Mouse (Mus musculus) cerebellum, adult 9-10 months (tissue): ENCODE results near the gene Zbtb20.
A peak's percentile ranks its signal among the peaks of the same experiment; 100 is the strongest.

ENCODE experiments used
- DNase-seq: peaks from one replicate; pipeline ENCODE4 v3.0.0; 2022

Gene Zbtb20

GRCm38 (mm10) chr16:42875852-42875980 is at the start of gene Zbtb20:
TSS of gene Zbtb20 (plus strand) at chr16:42875881.
- no peak for DNase-seq

GRCm38 (mm10) chr16:42835940-42836339 is 39.7 kb upstream of the Zbtb20 start:
- peak; percentile 67 for DNase-seq

- no peak for DNase-seq
Observed at GRCm38 (mm10) chr16:42836404-42837120, 39.1 kb upstream of the Zbtb20 start.

GRCm38 (mm10) chr16:42838226-42838625 is 37.5 kb upstream of the Zbtb20 start:
- DNase-seq, result no peak

DNA sequence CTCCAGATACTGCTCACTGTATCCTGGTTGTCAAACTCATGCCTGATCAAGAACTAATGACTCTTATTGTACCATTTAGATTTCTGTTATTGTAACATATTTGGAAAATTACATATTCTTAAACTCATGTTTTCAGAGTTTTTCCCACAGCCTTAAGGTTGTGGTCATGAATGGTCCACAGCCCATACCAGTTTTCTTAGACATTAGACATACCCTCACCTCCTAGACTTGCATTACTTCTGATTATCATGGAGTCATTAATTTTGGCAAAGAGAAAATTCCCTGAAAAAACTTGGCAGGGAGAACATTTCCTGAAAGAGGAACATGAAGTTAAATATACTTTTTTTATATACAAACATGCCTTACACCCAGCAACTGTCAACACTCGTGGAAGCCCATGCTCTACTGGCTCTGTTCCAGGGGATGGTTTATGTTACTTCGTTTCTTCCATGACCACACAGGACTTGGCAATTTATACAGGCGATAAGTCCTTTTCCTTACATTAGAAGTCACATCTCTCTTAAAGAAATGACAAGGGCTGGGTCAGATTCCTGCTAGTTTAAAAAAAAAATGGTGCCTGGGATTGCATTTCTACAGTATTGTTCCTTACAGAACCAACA is 18.0 kb upstream of the Zbtb20 start:
- no peak for DNase-seq

DNA sequence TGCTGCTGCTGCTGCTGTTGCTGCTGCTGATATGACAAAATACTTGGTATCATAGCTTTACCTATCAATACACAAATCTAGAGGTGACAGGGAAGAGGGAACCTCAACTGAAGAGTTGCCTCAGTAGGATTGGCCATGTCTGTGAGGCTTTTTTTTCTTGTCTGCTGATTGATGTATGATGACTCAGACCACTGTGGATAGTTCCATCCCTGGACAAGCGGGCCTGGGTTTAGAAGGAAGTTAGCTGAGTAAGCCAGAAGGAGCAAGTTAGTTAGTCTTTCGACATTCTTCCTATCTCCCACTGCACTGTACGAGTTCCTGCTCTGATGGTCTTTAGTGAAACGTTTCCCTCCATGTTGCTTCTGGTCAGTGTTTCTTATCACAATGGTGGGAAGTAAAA is 16.4 kb upstream of the Zbtb20 start:
- DNase-seq, result no peak

GRCm38 (mm10) chr16:42863231-42863630 is 12.4 kb upstream of the Zbtb20 start:
- DNase-seq, result no peak

- DNase-seq, result no peak
Observed at GRCm38 (mm10) chr16:42866061-42866460, 9.6 kb upstream of the Zbtb20 start.

DNA sequence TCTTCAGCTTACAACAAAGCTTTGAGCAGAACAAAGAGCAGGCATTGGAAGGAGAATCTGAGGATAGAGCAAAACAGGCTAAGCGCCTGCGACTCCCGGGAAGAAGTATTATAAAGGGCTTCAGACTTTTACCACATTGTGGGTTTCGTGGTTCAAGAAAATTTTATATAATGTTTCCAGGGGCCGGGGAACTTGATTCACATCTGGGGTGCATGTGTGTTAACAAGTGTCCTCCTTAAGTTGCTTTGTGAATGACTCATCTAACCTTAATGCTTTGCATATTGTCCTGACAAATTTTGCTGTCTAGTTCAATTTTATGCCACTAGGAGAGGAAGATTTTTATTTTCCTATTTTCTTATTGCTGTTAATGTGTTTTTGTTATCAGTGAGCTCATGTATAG is 3.6 kb upstream of the Zbtb20 start:
- no peak for DNase-seq

DNA sequence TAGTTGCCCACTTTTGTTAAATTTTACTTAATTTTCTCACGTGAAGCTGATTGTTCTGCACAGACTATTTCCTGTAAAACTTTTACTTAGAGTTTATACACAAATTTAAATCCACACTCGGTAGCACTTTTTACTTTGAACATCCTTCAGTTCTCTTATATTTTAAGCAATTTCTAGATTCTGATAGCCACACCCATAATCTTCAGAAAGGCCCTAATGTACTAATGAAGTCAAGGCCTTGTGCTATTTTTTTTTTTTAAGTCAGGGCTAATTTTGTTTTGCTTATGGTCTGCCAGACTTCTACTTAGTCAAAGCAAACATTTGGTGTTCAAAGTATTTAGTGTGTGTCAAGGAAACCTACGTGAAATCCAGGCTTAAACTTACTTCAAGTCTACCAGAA is 1.7 kb upstream of the Zbtb20 start:
- DNase-seq, result peak; percentile 51

GRCm38 (mm10) chr16:42874456-42874855 is 1.2 kb upstream of the Zbtb20 start:
- no peak for DNase-seq

- peak; percentile 100 for DNase-seq
Observed at GRCm38 (mm10) chr16:42874910-42875851, 500 bp upstream of the Zbtb20 start.

- DNase-seq, result peak; percentile 84
Observed at GRCm38 (mm10) chr16:42876021-42877000, 630 bp downstream of the Zbtb20 start.

DNA sequence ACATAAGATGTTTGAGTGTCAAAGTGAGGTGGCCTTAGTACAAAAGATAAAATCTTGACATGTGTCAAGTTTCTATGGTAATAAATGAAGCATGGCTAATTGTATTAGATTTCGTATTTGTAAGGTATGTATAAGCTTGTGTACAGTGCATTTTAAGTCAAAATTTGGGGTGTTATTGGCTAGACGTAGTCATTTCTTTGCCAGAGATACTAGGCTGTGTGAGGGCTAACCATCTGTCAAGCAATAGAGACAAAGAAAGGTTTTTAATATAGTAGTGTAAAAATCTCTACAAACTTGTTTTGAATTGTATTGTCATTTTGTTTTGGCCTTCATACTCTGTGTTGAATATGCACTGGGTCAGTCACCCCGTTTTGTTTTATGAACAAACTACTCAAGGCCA is 4.4 kb downstream of the Zbtb20 start:
- DNase-seq, result peak; percentile 80

DNA sequence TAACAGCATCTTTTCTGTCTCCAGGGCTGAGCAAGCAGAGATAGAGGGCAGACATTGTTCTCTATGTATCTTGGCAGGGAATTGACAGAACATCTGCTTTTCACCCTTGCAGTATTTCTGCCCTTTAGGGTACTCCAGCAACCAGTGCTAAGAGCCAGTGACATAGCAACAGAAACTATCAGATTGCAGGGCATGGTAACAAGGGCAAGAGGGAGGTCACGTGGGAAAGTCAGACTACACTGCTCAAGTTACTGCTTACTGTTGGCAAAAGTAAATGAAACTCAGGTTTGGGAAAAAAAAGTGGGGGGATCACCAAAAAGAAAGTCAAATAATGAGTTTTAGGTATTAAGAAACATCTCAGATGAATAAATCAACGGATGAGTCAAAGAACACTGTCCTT is 9.9 kb downstream of the Zbtb20 start:
- DNase-seq, result no peak

DNA sequence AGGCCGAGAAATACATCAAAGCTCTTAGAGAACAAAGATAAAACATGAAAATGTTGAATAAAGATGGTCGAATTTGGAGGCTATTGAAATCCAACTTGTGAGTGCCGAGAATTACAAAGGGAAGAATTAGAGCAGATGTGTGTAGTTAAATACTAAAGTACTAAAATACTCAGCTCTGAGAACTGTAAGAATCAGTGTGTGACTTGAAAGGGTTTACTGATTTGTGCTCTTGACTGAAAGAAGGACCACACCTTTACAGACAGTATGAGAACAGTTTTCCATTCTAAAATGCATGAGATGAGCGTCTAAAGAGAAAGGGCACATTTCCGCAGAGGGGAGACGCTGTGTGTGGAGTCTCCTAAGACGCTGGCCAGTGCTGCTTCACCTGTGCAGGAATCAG is 10.3 kb downstream of the Zbtb20 start:
- no peak for DNase-seq

GRCm38 (mm10) chr16:42897125-42897693 is 21.5 kb downstream of the Zbtb20 start:
- peak; percentile 44 for DNase-seq

DNA sequence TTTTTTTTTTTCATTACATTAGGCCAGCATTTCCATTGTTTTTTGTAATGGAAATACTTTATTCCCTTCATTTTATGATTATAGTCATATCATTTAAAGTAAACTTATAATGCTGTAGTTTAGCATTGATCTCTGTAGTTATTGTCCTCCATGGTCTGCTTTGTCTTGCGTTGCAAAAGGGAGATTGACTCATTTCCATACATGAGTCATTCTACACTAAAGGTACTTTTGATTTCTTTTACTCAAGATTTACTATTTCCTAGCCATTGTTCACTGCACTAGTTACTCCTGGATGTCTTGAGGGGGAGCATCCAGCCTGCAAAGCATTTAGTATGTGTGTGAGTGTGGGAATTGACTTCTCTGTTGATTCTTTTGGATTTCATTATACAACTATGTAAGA is 24.6 kb downstream of the Zbtb20 start:
- no peak for DNase-seq

GRCm38 (mm10) chr16:42907283-42907701 is 31.6 kb downstream of the Zbtb20 start:
- DNase-seq, result peak; percentile 72

GRCm38 (mm10) chr16:42908381-42908780 is 32.7 kb downstream of the Zbtb20 start:
- DNase-seq, result no peak

- DNase-seq, result peak; percentile 38
Observed at GRCm38 (mm10) chr16:42908896-42909295, 33.2 kb downstream of the Zbtb20 start.

DNA sequence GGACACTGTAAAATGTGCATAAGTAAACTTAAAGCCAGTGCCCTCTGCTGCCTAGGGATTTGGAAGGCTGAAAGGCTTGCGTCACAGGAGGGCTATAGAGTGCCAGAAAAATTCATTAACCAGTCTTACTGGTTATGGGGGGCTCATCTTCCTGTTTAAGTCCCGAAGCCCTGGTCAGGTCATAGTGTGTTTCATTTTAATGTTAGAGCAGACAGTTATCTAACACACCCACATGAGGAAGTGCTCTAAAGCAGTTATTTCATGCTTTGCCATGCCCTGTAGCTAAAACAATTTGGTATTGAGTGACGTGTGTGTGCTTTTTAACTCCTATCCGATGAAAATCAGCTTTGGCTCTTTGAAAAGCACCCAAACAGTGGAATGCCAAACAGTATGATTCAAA is 34.3 kb downstream of the Zbtb20 start:
- DNase-seq, result peak; percentile 58

GRCm38 (mm10) chr16:42910716-42911115 is 35.0 kb downstream of the Zbtb20 start:
- peak; percentile 82 for DNase-seq
